Mouse (Mus musculus) lung, adult 18-20 months (tissue): Measurements from ENCODE around the gene Sema6d.

Experiments
- DNase-seq, 2 experiments: peaks; one replicate each; pipeline ENCODE4 v3.0.0; 2022; ENCODE audit warnings: mixed read lengths in 2 of 2

Sema6d gene

DNA sequence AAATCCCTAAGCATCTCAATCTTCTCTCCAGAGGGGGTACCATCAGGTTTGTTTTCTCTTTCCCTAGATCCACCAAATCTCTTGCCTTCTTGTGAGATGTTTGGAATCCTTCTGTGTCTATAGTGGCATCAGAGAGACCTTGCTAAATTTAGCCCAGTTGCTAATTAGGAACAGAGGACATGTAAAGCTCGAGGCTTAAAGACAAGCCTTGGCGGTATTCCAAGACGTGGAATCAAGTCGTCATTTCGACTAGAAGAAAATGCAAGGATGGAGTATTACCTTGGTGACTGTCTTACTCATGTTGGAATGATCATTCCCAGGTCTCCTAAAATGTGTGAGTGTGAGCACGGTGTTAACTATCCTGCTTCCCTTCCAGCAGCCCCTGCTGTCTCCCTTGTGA, 314.2 kb downstream of the Sema6d start:
- no peak for DNase-seq

GRCm38 (mm10) chr2:124404631-124405562, 315.1 kb downstream of the Sema6d start:
- no peak for DNase-seq

GRCm38 (mm10) chr2:124408956-124409355, 319.2 kb downstream of the Sema6d start:
- DNase-seq = no peak

DNA sequence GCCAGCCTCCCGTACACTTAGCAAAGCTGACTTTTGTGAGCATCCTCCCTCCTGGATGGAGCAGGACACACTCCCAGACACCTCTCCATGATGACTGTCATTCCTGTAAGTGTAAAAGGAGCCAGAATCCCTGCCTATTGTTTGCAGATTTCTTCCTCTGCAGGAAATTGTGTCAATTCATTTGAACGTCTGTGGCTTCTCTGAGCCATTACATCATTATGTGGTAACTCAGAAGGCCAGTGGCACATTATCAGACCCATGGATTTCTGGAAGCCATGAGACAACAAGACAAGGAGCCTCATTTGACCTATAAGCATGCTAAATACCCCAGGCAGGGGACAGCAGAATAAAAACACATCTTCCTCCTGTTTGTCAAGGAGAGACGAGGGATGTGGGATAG, 327.0 kb downstream of the Sema6d start:
- no peak for DNase-seq

DNA sequence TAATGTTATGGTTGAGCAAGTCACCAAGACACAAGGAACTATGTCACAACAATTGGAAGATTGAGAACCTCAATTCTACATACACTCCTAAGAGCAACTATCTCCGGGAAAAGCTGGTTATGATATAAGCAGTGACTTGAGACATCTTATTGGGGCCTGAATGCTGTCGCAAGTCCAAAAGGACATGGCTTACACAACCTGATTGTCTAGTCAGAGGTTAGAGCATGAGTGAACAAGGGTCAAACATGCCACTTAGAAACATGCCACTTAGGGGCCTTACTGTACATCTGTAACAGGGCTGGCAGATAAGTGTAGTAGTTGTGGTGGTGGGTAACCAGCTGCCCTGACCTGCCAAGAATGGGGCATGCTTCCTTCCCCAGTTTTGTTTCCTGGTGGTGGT, 328.6 kb downstream of the Sema6d start:
- DNase-seq = no peak

- DNase-seq = no peak
These were observed 330.5 kb downstream of the Sema6d start for GRCm38 (mm10) chr2:124420170-124420825.

DNA sequence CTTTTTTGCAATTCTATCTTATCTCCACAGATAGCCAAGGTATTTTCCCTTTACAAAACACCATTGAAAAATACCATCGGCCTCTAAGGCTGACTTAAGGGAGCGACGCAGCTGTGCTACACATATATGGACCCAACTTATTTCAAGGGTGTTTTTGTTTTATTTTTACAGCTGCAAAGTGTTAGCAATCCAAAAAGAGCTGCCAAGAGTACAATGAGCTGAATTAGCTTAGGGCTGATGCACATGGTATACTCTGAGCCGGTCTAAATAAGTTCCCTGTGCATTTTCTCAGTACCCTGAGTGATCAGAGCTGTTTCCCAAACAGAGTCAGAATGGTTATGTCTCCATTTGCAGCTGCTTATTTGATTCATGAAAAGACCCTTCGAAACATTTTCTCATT, 340.0 kb downstream of the Sema6d start:
- DNase-seq = no peak

- DNase-seq = no peak
These were observed 340.9 kb downstream of the Sema6d start for GRCm38 (mm10) chr2:124430708-124431107.

GRCm38 (mm10) chr2:124435382-124436002, 345.7 kb downstream of the Sema6d start:
- no peak for DNase-seq

- DNase-seq = no peak
These were observed 346.9 kb downstream of the Sema6d start for GRCm38 (mm10) chr2:124436704-124437103.

GRCm38 (mm10) chr2:124444199-124444598, 354.4 kb downstream of the Sema6d start:
- no peak for DNase-seq

DNA sequence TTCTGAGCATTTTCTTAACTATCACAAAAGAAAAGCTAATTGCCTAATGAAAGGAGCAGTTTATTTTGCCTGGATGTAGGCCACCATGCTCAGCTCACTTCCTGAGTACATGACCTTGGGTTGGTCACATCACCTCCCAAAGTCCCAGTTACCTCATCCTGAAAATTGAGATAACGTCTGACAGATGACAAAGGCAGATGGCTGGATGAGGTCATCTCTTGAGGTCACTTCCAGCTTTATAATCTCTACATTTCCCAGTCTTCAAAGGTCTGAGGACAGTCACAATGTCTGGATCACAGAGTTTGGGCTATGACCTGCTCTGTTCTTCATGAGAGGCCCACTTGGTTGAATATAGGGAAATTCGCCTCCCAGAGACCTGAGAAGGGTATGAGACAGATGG, 366.1 kb downstream of the Sema6d start:
- DNase-seq = no peak

DNA sequence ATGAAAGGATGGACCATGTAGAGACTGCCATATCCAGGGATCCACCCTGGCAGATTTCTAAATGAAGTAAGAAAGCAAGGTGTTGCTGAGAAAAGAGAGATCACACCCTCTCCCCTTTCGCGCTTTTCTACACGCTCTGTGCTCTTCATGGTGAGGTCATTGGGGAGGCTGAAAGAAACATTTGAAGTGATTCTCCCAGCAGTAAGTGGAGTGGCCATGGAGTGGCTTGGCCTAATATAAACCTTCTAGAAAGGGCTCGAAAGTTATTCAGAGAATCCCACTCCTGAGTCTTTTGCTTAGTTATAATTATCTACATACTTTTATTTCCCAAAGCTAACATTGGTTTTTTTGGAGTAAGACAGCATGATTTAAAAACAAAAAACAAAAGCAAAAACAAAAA, 367.2 kb downstream of the Sema6d start:
- no peak for DNase-seq

DNA sequence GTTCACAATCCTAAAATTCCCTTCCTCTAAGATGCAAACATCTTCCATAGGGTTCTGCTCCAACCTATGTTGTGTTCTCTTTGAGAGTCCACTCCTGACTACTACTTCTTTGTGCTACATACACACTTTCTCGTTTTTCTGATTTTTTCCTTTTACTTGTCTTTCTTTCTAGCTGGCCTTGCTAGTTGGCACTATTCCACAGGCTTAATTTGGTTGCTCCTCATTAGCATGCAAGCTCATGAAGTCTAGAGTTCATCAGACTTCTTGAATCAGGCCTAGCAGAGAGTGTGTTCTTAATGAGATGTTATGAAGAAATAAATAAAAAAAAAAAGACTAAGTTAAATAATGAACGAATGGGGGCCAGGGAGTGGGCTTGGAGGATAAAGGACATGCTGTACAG, 368.3 kb downstream of the Sema6d start:
- DNase-seq = no peak

GRCm38 (mm10) chr2:124460956-124461355, 371.2 kb downstream of the Sema6d start:
- no peak for DNase-seq

DNA sequence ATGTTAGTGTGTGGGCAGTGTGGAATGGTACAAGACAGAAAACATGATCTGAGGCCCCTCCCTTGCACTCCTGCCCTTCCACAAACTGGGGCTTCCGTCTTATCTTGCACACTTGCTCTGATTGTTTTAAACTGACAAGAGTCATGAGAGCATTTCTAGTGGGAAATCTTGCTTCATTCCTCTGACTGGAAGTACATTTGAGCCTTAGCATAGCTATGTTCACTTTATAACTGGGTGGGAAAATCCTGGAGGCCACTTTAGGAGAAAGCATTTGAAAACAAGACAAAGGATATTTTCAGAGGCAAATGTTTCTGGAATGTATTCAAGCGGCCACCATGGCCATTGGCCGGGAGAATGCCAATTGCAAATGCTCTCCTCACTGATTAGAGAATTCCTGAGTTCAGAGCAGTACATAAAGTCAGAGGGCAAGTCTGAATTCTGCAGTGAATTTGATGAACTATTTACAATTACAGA, 371.6 kb downstream of the Sema6d start:
- DNase-seq = peak in 1 of 2 experiments; percentile 3

DNA sequence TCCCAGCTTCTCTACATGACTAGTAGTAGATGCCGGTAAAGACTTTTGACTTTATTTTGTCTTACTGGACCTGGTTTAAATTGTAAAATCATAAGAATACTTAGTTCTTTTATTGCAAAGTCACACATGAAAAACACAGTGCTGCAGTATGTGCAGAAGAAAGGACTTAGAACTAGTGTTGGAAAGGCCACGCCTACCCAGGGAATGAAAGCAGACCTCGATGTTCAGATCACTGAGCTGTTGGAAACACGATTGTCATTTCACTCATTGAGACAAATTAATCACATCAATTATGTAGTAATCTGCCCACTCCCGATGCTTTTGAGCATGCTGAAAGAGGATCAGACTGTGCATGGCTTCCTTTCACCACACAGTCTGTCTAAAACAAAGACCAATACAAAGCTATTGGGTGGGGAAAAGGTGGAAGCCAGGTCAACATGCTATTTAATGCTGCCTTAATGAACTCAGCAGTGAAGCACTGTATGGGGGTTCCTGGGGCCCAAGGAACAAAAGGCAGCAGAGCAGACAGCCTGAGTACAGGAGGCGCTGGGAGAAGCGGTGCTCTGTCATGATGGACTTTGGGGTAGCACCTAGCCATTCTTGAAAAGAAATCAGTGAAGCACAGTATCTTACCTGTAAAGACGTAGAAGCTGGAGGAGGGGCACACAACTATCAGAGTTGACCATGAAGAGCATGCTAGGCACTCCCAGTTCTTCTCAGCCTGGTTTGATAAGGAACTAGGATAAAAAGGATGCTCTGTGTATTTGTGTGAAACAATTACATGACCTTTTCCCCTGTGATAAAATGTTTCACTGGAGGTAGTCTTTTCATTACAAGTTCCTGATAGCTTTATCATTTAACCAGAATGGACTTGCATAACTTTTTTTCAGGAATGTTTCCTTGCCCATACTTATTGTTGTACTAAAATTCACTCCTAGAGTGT, 375.5 kb downstream of the Sema6d start:
- no peak for DNase-seq

GRCm38 (mm10) chr2:124467429-124467828, 377.7 kb downstream of the Sema6d start:
- DNase-seq = no peak

DNA sequence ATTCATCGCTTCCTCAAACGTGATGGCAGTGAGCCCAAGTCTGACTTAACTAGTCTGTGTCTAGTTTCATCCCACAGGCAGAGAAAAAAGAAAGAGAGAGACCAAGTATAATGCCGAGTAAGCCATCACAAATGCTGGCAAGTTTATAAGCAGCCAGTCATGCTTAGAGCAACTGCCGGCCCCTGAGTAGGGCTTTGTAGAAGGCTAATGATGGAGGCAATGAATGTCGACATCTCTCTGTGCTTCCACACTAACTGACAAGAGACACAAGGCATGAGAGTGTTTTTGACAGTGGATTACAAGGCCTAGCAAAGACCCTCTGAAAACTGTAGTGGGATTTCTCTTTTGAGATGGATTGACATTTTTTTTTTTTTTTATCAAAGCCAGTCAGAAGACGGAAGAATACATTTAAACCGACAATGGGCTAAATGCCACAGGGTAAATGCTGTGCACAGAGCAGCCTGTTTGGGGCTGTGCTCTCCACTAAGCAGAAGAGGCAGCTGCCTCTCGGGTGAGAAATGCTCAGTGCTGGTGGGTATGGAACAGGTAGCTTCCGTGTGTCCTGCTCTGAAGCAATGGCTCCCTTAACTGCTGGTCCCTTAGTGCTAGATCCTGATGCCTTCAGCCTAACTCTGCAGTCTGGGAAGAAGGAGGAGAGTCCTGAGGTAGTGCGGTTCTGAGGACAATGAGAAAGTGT, 380.7 kb downstream of the Sema6d start:
- DNase-seq = no peak

DNA sequence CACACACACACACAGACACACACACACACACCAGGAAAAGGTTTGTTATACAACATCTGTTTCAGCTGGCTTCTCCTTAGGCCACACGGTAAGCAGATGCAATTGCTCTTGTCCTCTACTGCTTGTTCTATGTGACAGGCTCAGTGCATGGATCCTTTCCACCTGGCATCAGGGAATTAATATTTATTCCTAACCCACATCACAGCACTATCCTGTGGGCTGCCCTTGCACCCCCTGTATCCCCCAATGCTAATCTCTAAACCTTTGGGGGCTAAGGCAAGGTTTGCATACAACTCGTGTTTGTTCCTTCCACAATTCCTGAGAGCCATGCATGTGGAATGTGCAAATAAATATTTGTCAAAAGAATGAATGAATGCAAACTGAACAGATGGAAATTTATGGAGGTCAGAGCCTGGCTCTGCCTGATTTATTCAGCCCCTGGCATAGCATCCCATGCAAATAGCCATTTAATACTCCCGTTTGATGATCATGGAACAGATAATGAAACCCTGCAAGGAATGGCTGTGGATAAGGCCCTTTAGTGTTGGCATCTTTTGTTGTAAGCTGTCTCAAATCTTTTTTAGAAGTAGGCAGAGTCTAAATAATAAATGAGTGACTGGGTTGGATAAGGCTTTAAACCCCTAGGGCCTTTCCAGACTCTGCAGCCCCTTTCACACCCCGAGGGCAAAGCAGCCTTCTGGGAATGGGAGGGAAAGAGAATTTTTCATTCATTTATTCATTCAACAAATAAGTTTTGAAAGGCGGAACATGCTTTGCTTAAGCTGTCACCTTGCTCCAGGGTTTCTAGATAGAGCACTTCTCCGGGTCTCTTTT, 383.1 kb downstream of the Sema6d start:
- no peak for DNase-seq

GRCm38 (mm10) chr2:124477904-124478303, 388.1 kb downstream of the Sema6d start:
- no peak for DNase-seq
